ENCODE assay signal across 16 mouse cellular contexts in genomic region chr2:153638977-153639680, GRCm38 (mm10). TPM values are rescaled to one million over a fixed set of nuclear protein-coding genes. Genes with fewer than 3 reads are reported as not detected.
DNase-seq lines count a peak whose midpoint lies in the region; ATAC-seq and TF ChIP-seq lines count a peak whose summit lies in the region.
"Had no signal": no experiment of that assay in that cellular context is flagged by ENCODE, and none has a peak within 500 bp of the region (broad histone marks: within the 10 kb centered on the region; RNA-seq: fewer than 3 reads in every experiment).

No protein-coding gene starts in this region.

- H3K36me3 ChIP-seq in kidney, postnatal 0 days (ENCODE audit: insufficient read depth, low read length), result no peaks in the 10 kb centered on the region
- no peaks in the 10 kb centered on the region for H3K36me3 ChIP-seq in embryonic facial prominence, embryonic 11.5 days (replicated peaks; ENCODE audit: control insufficient read depth, insufficient read depth, low read depth, low read length)
- no peaks in the 10 kb centered on the region for H3K36me3 ChIP-seq in intestine, embryonic 15.5 days
- H3K36me3 ChIP-seq: embryonic facial prominence, embryonic 15.5 days; lung, embryonic 15.5 days; midbrain, embryonic 12.5 days; neural tube, embryonic 12.5 days had no signal

- H3K4me3 ChIP-seq in kidney, postnatal 0 days (replicated peaks; ENCODE audit: low read depth, low read length), result no peak overlapping the region
- H3K4me3 ChIP-seq in embryonic facial prominence, embryonic 11.5 days (ENCODE audit: low read depth, low read length), result no peak overlapping the region
- no peak overlapping the region for H3K4me3 ChIP-seq in intestine, embryonic 15.5 days (replicated peaks)
- H3K4me3 ChIP-seq: embryonic facial prominence, embryonic 15.5 days; lung, embryonic 15.5 days; midbrain, embryonic 12.5 days; neural tube, embryonic 12.5 days had no signal

- no peaks in the 10 kb centered on the region for H3K27me3 ChIP-seq in kidney, postnatal 0 days (ENCODE audit: insufficient read depth, low read length)
- no peaks in the 10 kb centered on the region for H3K27me3 ChIP-seq in embryonic facial prominence, embryonic 11.5 days (ENCODE audit: control insufficient read depth, insufficient read depth, low read length)
- 0 out of 2 replicates have a peak, but pooled peaks cover 2% of the 10 kb centered on the region for H3K27me3 ChIP-seq in intestine, embryonic 15.5 days (replicated peaks)
- H3K27me3 ChIP-seq: embryonic facial prominence, embryonic 15.5 days; neural tube, embryonic 12.5 days had no signal

- DNase-seq in kidney, postnatal 0 days (ENCODE audit: low spot score), result no peak
- no peak for DNase-seq in kidney, postnatal 14 days
- peak; percentile 79 for DNase-seq in ES-CJ7 (ENCODE audit: low read depth, low spot score)
- peak; percentile 7 for DNase-seq in embryonic facial prominence, embryonic 11.5 days (ENCODE audit: low spot score)
- DNase-seq in thymus, postnatal 25 days, result peak; percentile 14
- DNase-seq in c-Kit-positive CD71-positive TER-119-positive erythroid progenitor cells, embryonic 14.5 days (ENCODE audit: low spot score), result no peak
- DNase-seq: cerebellum, adult 9-10 months; gastrocnemius, postnatal 10 days; kidney, postnatal 36 days; liver had no signal

- H3K4me1 ChIP-seq in kidney, postnatal 0 days (replicated peaks; ENCODE audit: insufficient read depth, low read length), result no peaks in the 10 kb centered on the region
- H3K4me1 ChIP-seq in embryonic facial prominence, embryonic 11.5 days (ENCODE audit: control insufficient read depth, insufficient read depth, low read length), result no peaks in the 10 kb centered on the region
- H3K4me1 ChIP-seq in intestine, embryonic 15.5 days (replicated peaks), result no peaks in the 10 kb centered on the region
- H3K4me1 ChIP-seq: embryonic facial prominence, embryonic 15.5 days; neural tube, embryonic 12.5 days had no signal

- H3K9ac ChIP-seq in kidney, postnatal 0 days (ENCODE audit: low read depth, low read length), result no peak overlapping the region
- H3K9ac ChIP-seq in embryonic facial prominence, embryonic 11.5 days (replicated peaks; ENCODE audit: low read length), result no peak overlapping the region
- H3K9ac ChIP-seq in intestine, embryonic 15.5 days, result no peak overlapping the region
- H3K9ac ChIP-seq: embryonic facial prominence, embryonic 15.5 days; lung, embryonic 15.5 days; midbrain, embryonic 12.5 days; neural tube, embryonic 12.5 days had no signal

- no peak for ATAC-seq in kidney, postnatal 0 days (replicated peaks; ENCODE audit: low FRiP score, low read depth)
- ATAC-seq in embryonic facial prominence, embryonic 11.5 days (replicated peaks; ENCODE audit: insufficient number of reproducible peaks, low FRiP score, low TSS enrichment, low read depth), result no peak
- ATAC-seq in intestine, embryonic 15.5 days, result no peak
- ATAC-seq: forebrain, embryonic 14.5 days had no signal

- no peak overlapping the region for H3K4me2 ChIP-seq in kidney, postnatal 0 days (ENCODE audit: low read length)
- no peak overlapping the region for H3K4me2 ChIP-seq in embryonic facial prominence, embryonic 11.5 days (ENCODE audit: low read depth, low read length)
- H3K4me2 ChIP-seq in intestine, embryonic 15.5 days (replicated peaks), result no peak overlapping the region
- H3K4me2 ChIP-seq: embryonic facial prominence, embryonic 15.5 days; lung, embryonic 15.5 days; midbrain, embryonic 12.5 days; neural tube, embryonic 12.5 days had no signal

- no peak for TF ChIP-seq CTCF in kidney, postnatal 0 days (IDR thresholded peaks at IDR 0.05; ENCODE audit: low read depth)

- 37% methylated on average over 15 of the region's 15 CpGs for WGBS in kidney, postnatal 0 days
- WGBS in embryonic facial prominence, embryonic 11.5 days, result 17% methylated on average over 14 of the region's 15 CpGs
- WGBS in intestine, embryonic 15.5 days, result 37% methylated on average over 15 of the region's 15 CpGs

- H3K9me3 ChIP-seq in kidney, postnatal 0 days (replicated peaks; ENCODE audit: low read length), result no peaks in the 10 kb centered on the region
- H3K9me3 ChIP-seq in embryonic facial prominence, embryonic 11.5 days (replicated peaks; ENCODE audit: control insufficient read depth, low read length), result no peaks in the 10 kb centered on the region
- no peaks in the 10 kb centered on the region for H3K9me3 ChIP-seq in intestine, embryonic 15.5 days
- H3K9me3 ChIP-seq: embryonic facial prominence, embryonic 15.5 days; lung, embryonic 15.5 days; midbrain, embryonic 12.5 days; neural tube, embryonic 12.5 days had no signal

- peak overlapping the region; percentile 25; the same call in 1 of the 2 replicates for H3K27ac ChIP-seq in kidney, postnatal 0 days
- no peak overlapping the region for H3K27ac ChIP-seq in embryonic facial prominence, embryonic 11.5 days (replicated peaks; ENCODE audit: low read depth, low read length)
- no peak overlapping the region for H3K27ac ChIP-seq in intestine, embryonic 15.5 days
- H3K27ac ChIP-seq: embryonic facial prominence, embryonic 15.5 days; lung, embryonic 15.5 days; midbrain, embryonic 12.5 days; neural tube, embryonic 12.5 days had no signal

RNA-seq across cellular contexts. Expression of gene Commd7, which starts 6.5 kb away (rescaled TPM):
- 78.7 and 78.8 TPM in 2 replicates for polyA plus RNA-seq in kidney, postnatal 0 days (2015; fragmentation: Nextera tagmentation; extraction: Ambion mirVana)
- 68.0 and 68.6 TPM in 2 replicates for polyA plus RNA-seq in embryonic facial prominence, embryonic 11.5 days (2014; fragmentation: Nextera tagmentation; extraction: Ambion mirVana)
- polyA plus RNA-seq in intestine, embryonic 15.5 days (2015; fragmentation: Nextera tagmentation; extraction: Ambion mirVana), result 81.2 and 82.1 TPM in 2 replicates

RNA-seq across cellular contexts. Expression of gene Dnmt3b, which starts 10.1 kb away (rescaled TPM):
- polyA plus RNA-seq in kidney, postnatal 0 days (2015; fragmentation: Nextera tagmentation; extraction: Ambion mirVana), result 9.4 and 10.5 TPM in 2 replicates
- polyA plus RNA-seq in embryonic facial prominence, embryonic 11.5 days (2014; fragmentation: Nextera tagmentation; extraction: Ambion mirVana), result 15.0 and 16.6 TPM in 2 replicates
- polyA plus RNA-seq in intestine, embryonic 15.5 days (2015; fragmentation: Nextera tagmentation; extraction: Ambion mirVana), result 8.1 and 8.6 TPM in 2 replicates

RNA-seq across cellular contexts. Expression of gene Dnmt3c, which starts 57.3 kb away (rescaled TPM):
- polyA plus RNA-seq in kidney, postnatal 0 days (2015; fragmentation: Nextera tagmentation; extraction: Ambion mirVana), result 0.06 TPM in 1 of 2 replicates, not detected in the other
- polyA plus RNA-seq in embryonic facial prominence, embryonic 11.5 days (2014; fragmentation: Nextera tagmentation; extraction: Ambion mirVana), result not detected in 2 replicates
- polyA plus RNA-seq in intestine, embryonic 15.5 days (2015; fragmentation: Nextera tagmentation; extraction: Ambion mirVana), result 0.09 TPM in 1 of 2 replicates, not detected in the other
- polyA plus RNA-seq: embryonic facial prominence, embryonic 15.5 days; lung, embryonic 15.5 days; midbrain, embryonic 12.5 days had no signal

Comparison
In these comparisons a context has a peak if more than half of its experiments do, and no peak if none do; other contexts are left out.
1. DNase-seq: peak in ES-CJ7 (single experiment), embryonic facial prominence, embryonic 11.5 days (single experiment) and thymus, postnatal 25 days (single experiment); none in kidney, postnatal 0 days (single experiment), kidney, postnatal 14 days (single experiment) and c-Kit-positive CD71-positive TER-119-positive erythroid progenitor cells, embryonic 14.5 days (single experiment).